Mouse (Mus musculus) neural tube, embryonic 15.5 days (tissue): ENCODE data around the gene Arl3. TPM values are rescaled to one million over a fixed set of nuclear protein-coding genes. Genes with fewer than 3 reads are reported as not detected.

ENCODE experiments used
- ATAC-seq: fragments of 200-750 bp; cut with Nextera tagmentation; 2 replicates; pipeline ENCODE4 v1.8.0; 2017; ENCODE audit warnings: mild to moderate bottlenecking, moderate TSS enrichment, moderate library complexity; ENCODE audit not compliant: low FRiP score
- H3K27ac ChIP-seq: fragments of 300-500 bp; sonication (generic); replicated peaks from 2 replicates; pipeline ENCODE4 v1.5.1; 2015; ENCODE audit warnings: mild to moderate bottlenecking, inconsistent platforms
- H3K27me3 ChIP-seq: fragments of 300-500 bp; sonication (generic); replicated peaks from 2 replicates; pipeline ENCODE4 v1.6.1; 2015; ENCODE audit warnings: inconsistent platforms
- H3K36me3 ChIP-seq: fragments of 300-500 bp; sonication (generic); 2 replicates; pipeline ENCODE4 v1.6.1; 2015; ENCODE audit warnings: inconsistent platforms
- H3K4me1 ChIP-seq: fragments of 300-500 bp; sonication (generic); 2 replicates; pipeline ENCODE4 v1.6.1; 2015; ENCODE audit warnings: inconsistent platforms
- H3K4me2 ChIP-seq: fragments of 300-500 bp; sonication (generic); 2 replicates; pipeline ENCODE4 v1.6.1; 2015; ENCODE audit warnings: inconsistent platforms, mild to moderate bottlenecking, moderate library complexity
- H3K4me3 ChIP-seq: fragments of 300-500 bp; sonication (generic); replicated peaks from 2 replicates; pipeline ENCODE4 v1.5.1; 2015; ENCODE audit warnings: mild to moderate bottlenecking, inconsistent platforms
- H3K9ac ChIP-seq: fragments of 300-500 bp; sonication (generic); replicated peaks from 2 replicates; pipeline ENCODE4 v1.6.1; 2015; ENCODE audit warnings: mild to moderate bottlenecking, inconsistent platforms
- H3K9me3 ChIP-seq: fragments of 300-500 bp; sonication (generic); replicated peaks from 2 replicates; pipeline ENCODE4 v1.6.1; 2016; ENCODE audit warnings: inconsistent platforms
- WGBS: fragments of 180-500 bp; shearing (Covaris S2); methylation state at CpG from one replicate; pipeline ENCODE4 v1.1.7; 2015; ENCODE audit warnings: mixed read lengths; 5-methylcytosine and 5-hydroxymethylcytosine counted together
- polyA plus RNA-seq: library from polyadenylated mRNA; unstranded; fragments of >200 nt; fragmentation: Nextera tagmentation; extraction: Ambion mirVana; gene quantifications from 2 replicates; pipeline ENCODE4 v1.2.1, GENCODE M21; 2015

Arl3 gene
- polyA plus RNA-seq, 1 experiment from 2014 or later = 208 TPM

DNA sequence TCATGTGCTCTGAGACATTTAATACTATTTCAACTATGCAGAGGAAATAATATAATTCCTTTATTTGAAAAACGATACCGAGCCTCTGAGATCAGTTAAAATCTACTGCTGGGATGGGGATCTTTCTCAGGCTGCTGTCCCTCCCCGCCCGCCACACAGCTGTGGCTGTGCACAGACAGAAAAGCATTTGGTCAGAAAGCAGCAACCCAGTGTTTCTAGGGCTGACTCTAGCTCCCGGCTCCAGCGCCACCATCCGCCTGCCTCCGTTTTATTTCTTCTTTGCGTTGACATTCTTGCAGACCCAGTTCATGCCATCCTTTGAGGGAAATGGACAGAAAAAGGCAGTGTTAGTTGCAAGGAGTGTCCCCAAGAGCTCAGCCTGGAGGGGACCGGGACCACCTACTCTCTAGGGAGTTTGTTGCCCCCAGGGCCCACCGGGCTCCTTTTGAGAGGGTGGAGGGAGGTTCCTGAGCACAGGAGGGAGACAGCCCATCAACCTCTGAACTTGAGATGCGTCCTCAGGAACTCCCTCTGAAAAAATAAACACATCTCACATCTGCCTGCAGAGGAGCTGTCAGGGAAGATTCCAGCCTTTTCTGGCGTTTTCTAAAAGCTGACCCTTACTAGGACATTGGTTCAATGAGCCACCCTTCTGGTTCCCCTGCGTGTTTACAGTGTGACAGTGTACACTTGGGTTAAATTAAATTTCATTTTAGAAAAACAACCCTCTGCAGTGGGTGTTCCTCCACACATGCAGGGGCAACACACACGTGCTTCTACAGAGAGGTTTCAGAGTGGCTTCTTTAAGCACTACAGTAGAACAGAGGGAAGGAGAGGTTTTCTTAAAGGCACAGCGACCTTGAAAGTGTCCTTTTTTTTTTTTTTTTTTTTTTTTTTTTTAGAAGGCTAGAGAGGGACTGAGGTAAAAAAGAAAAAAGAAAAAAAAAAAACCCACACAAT lies 41.6 kb downstream of the Arl3 start:
- H3K9me3 ChIP-seq = no peaks in the 10 kb centered on the region
- no peak overlapping the region for H3K9ac ChIP-seq
- ATAC-seq = no peak
- H3K27ac ChIP-seq = peak overlapping the region; percentile 79
- no peaks in the 10 kb centered on the region for H3K27me3 ChIP-seq
- no peaks in the 10 kb centered on the region for H3K36me3 ChIP-seq
- WGBS = 10% methylated on average over 16 of the region's 16 CpGs
- peaks cover 78% of the 10 kb centered on the region for H3K4me1 ChIP-seq
- no peak overlapping the region for H3K4me3 ChIP-seq
- H3K4me2 ChIP-seq = peak overlapping the region; percentile 23

DNA sequence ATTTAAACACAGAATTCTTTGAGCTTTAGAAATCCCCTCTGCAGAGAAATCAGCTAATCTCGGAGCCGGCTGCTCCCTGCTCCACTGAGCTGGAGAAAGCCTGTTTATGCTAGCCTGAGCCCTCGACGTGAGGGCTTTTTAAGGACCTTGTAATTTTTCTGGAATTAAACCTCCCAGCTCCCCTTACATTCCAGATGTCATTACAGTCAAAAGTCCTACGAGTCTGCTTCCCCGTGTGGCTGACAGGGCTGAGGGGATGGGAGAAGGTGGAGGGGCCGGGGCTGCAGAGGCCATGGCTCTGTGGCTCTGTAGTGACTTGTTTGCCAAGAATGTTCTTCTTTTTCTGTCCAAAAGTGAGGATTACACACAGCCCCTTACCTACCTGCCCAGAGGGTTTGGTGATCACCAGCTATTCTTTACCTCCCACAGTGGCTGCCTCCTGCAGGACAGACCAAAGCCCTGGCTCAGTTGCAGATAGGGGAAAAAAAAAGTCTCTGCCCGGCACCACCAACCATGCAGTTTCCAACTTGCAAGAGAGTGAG lies 42.5 kb downstream of the Arl3 start:
- H3K27me3 ChIP-seq = no peaks in the 10 kb centered on the region
- H3K4me3 ChIP-seq = no peak overlapping the region
- 14% methylated on average over 8 of the region's 8 CpGs for WGBS
- H3K4me1 ChIP-seq = peaks cover 86% of the 10 kb centered on the region
- peak overlapping the region; percentile 23; the same call in 1 of the 2 replicates for H3K4me2 ChIP-seq
- H3K9ac ChIP-seq = peak overlapping the region; percentile 29; the same call in 1 of the 2 replicates
- peak overlapping the region; percentile 79 for H3K27ac ChIP-seq
- no peak for ATAC-seq
- H3K36me3 ChIP-seq = no peaks in the 10 kb centered on the region
- H3K9me3 ChIP-seq = no peaks in the 10 kb centered on the region

DNA sequence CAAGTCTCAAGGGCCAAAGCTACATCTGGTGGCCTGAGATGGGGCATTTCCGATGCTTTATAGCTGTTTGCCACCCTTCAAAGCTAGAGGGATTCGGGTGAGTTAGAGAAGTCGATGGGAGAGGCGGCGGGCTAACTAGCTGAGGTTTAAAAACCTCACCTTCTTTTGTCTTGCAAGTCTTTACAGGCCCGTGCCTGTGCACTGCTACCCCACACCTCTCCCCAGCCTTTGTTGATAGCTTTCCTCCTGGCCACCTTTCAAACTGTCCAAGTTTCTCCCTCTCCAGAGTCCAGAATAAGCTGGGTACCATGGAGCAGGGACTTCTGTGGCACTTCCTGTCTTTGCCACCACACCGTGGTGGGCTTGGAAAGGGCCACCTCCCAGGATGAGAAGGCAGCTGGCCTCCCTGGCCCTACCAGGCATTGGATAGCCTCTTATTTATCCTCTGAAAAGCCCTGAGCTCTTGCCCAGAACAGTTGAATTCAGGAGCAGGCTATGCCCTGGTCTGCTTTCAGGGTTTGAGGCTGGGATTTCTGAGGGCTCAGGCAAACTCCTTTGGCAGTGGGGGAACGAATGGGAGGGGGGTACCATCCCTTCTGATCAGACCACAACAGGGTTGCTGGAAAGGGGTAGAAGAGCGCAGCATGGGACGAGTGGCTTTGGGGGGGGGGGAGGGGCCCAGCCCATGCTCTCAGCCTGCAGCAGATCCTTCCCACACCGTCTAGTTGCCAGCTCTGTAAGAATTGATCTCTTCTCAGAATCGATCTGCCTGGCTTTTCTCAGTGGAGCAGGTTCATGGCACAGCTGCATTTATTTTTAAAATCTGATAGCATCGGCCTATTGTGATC lies 43.2 kb downstream of the Arl3 start:
- Histone ChIP-seq H3K4me2 (peak overlapping the region; percentile 49), H3K36me3 (no peaks in the 10 kb centered on the region), H3K9ac (peak overlapping the region; percentile 29; the same call in 1 of the 2 replicates), H3K4me1 (peaks cover 92% of the 10 kb centered on the region), H3K27ac (peak overlapping the region; percentile 79), H3K4me3 (no peak overlapping the region), H3K9me3 (no peaks in the 10 kb centered on the region), H3K27me3 (no peaks in the 10 kb centered on the region)
- ATAC-seq = no peak
- 8% methylated on average over 13 of the region's 13 CpGs for WGBS

DNA sequence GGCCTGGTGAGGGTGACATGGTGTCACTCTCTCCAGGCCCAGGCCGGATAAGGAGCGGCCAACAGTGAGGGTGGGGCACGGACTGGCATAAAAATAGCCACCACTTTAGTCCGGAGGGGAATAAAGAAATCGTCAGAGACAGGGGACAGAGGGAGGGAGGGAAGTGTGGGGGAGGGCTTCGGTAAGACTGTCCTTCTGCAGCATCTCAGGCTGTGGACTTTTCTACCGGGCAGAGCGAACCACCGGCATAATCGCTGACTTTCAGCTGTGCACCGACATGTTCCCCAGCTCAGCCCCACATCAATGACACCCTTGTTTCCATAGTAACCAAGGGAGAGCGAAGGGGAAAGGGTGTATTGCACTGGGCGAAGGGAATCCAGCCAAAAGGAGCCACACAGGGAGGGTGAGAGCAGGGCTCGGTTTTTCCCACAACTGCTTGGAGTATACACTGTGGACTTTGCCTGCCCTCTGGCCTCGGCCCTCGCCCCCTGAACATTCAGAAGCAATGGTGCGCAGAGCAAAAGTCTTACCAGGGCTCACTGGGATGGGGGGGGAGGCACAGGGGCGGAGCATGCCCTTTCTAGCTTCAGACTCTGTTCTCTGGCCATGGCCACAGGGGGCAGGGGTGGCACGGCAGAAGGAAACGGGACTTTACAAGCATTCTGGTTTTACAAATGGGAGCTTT lies 44.3 kb downstream of the Arl3 start:
- H3K4me1 ChIP-seq = peaks cover 96% of the 10 kb centered on the region
- WGBS = under 1% methylated on average over 20 of the region's 20 CpGs
- H3K27ac ChIP-seq = peak overlapping the region; percentile 79

DNA sequence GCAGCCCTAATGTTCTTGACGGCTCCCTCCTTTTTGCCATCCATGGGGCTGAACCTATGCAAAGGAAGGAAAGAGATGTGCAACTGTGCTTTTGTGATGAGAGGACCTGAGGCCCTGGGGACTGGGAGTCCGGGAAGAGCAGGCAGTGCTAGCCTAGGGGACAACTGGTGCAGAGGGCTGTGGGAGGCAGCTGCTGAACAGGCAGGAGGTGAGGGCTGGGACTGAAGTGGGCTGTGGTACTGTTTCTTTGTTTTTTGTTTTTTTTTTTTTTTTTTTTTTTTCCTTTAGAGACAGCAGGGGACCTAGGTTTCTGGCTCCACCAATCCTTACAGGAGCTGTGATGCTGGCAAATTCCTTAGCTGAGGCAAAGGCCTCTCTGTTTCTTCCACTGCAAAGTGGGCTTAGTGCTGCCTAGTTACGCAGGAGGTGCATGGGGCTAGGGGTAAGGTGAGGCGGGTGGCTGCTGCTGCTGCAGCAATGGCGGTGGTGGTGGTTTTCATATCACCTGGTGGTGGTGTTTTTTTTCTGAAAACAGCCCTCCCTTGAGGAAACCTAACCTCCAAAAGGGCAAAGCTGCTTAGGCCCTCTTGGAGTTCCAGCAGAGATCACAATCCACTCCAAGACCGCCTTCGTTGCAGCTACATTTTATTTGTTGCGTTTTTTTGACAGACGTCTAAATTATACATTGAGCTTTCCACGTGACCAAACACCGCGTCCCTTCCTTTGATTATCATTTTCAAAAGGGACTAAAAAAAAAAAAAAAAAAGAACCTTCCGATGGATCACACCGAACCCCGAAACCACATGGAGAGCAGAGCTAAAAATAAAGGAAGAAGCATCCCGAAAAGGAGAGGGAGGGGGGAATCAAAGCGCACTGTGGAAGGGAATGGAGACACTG lies 45.1 kb downstream of the Arl3 start:
- Histone ChIP-seq H3K9me3 (no peaks in the 10 kb centered on the region), H3K27ac (peak overlapping the region; percentile 79), H3K36me3 (no peaks in the 10 kb centered on the region), H3K4me3 (peak overlapping the region; percentile 2), H3K27me3 (no peaks in the 10 kb centered on the region), H3K9ac (0 out of 2 replicates have a peak overlapping the region, but pooled peaks have one; percentile 5), H3K4me2 (peak overlapping the region; percentile 49), H3K4me1 (peaks cover 96% of the 10 kb centered on the region)
- 14% methylated on average over 17 of the region's 17 CpGs for WGBS
- ATAC-seq = no peak

More for the DNA sequence above, 44.3 kb downstream of the Arl3 start:
- Histone ChIP-seq H3K4me3 (peak overlapping the region; percentile 2), H3K36me3 (no peaks in the 10 kb centered on the region), H3K4me2 (peak overlapping the region; percentile 49), H3K27me3 (no peaks in the 10 kb centered on the region), H3K9me3 (no peaks in the 10 kb centered on the region), H3K9ac (peak overlapping the region; percentile 5; the same call in 1 of the 2 replicates)
- ATAC-seq = peak; percentile 61

DNA sequence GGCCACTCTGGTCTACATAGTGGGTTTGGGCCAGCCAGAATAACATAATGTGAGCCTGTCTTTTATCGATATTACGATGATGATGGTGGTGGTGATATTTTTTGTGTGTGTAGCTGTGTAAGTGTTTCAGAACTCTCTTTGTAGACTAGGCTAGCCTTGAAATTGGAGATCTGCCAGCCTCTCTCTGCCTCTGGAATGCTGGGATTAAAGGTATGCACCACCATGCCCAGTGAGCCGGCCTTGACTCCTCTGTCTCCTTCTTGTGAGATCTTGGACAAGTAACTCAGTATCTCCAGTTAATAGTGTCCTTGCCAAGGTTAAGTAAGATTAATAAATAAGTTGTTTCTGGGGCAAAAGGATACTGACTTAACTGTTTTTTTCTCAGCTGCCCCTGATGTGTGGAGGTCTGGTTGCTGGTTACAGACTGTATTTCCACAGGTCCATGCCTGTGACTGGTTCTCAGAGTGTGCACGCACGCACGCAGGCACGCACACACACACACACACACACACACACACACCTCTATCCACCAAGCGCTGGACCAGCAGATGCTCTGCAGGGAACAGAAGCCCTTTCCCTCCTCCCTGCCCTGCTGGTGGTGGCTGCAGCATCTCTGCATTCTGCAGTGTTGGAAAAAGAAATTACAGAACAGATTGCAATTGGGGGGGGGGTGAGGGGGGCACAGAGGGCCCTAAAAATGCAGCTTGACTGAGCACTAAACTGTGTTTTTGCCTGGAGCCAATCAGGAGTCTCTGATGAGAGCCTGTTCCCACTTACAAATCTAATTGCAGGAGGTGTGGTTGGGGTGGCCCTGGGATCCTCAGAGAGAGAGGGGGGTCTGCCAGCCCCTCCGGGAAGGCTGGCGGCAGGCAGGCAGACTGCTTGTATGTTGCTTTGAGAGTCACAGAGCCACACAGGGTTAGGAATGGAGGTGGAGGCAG lies 47.0 kb downstream of the Arl3 start:
- peak overlapping the region; percentile 37; the same call in 1 of the 2 replicates for H3K27ac ChIP-seq
- no peak overlapping the region for H3K4me3 ChIP-seq
- H3K9ac ChIP-seq = no peak overlapping the region
- no peaks in the 10 kb centered on the region for H3K36me3 ChIP-seq
- WGBS = 41% methylated on average over 10 of the region's 10 CpGs
- H3K4me1 ChIP-seq = peaks cover 83% of the 10 kb centered on the region
- no peak overlapping the region for H3K4me2 ChIP-seq
- no peaks in the 10 kb centered on the region for H3K27me3 ChIP-seq
- no peaks in the 10 kb centered on the region for H3K9me3 ChIP-seq
- ATAC-seq = no peak

DNA sequence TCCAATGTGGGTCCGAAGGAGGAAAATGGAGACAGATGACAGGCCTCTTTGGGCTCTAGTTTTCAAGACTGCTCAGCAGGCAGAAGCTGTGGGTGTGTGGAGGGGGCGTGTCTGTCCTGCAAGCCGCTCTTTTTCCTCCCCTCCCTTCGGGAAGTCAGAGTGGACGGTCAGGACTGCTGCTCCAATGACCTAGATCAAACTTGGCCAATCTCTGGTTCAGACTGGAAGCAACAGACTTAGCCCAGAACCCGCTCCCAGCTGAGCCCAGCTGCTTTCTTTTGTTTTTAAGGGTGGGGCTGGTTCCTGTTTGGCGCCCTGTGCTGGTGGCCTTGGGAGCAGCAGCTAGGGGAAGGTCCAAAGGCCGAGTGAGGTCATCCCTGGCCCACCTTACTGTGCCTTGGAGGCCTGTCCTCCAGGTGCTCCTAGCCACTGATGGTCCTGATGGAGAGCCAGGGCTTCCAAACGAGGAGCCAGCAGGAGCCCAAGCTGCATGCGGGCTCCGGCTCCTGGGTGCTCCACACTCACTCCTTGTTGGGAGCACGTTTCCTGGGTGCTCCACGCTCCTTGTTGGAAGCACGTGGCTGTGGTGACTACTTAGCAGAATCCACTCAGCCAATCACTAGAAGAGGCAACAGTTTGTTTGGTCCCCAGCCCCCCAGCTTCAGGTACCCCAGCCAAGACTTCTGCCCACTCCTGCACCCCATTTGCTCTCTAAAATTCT lies 48.2 kb downstream of the Arl3 start:
- H3K9me3 ChIP-seq = no peaks in the 10 kb centered on the region
- H3K36me3 ChIP-seq = no peaks in the 10 kb centered on the region
- peak overlapping the region; percentile 77 for H3K27ac ChIP-seq
- peak overlapping the region; percentile 58 for H3K4me2 ChIP-seq
- ATAC-seq = no peak
- no peak overlapping the region for H3K9ac ChIP-seq
- WGBS = 31% methylated on average over 14 of the region's 14 CpGs
- H3K27me3 ChIP-seq = no peaks in the 10 kb centered on the region
- peaks cover 75% of the 10 kb centered on the region for H3K4me1 ChIP-seq
- H3K4me3 ChIP-seq = no peak overlapping the region

DNA sequence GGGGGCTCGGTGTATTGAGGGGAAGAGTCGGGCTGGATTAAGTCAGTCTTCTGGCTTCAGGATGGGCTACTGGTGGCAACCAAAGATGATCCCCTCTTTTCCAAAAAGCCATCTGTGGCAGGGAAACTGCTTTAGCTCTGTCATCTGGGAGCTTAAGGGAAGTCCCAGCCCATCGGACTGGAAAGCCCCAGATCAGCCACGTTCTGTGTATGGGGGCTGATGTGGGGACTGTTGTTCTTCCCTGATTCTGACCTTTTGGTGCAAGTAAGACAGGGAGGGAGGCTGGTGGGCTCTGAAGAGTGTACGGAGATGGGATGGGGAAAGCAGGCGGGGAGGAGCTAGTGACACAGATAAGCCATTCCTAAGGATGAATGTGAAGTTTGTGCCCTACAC lies 48.9 kb downstream of the Arl3 start:
- peak overlapping the region; percentile 58 for H3K4me2 ChIP-seq
- H3K27ac ChIP-seq = peak overlapping the region; percentile 77
- ATAC-seq = no peak
- H3K36me3 ChIP-seq = no peaks in the 10 kb centered on the region
- H3K4me3 ChIP-seq = peak overlapping the region; percentile 26
- H3K9me3 ChIP-seq = no peaks in the 10 kb centered on the region
- H3K9ac ChIP-seq = peak overlapping the region; percentile 28; the same call in 1 of the 2 replicates
- WGBS = 15% methylated on average over 6 of the region's 6 CpGs
- no peaks in the 10 kb centered on the region for H3K27me3 ChIP-seq
- peaks cover 71% of the 10 kb centered on the region for H3K4me1 ChIP-seq

DNA sequence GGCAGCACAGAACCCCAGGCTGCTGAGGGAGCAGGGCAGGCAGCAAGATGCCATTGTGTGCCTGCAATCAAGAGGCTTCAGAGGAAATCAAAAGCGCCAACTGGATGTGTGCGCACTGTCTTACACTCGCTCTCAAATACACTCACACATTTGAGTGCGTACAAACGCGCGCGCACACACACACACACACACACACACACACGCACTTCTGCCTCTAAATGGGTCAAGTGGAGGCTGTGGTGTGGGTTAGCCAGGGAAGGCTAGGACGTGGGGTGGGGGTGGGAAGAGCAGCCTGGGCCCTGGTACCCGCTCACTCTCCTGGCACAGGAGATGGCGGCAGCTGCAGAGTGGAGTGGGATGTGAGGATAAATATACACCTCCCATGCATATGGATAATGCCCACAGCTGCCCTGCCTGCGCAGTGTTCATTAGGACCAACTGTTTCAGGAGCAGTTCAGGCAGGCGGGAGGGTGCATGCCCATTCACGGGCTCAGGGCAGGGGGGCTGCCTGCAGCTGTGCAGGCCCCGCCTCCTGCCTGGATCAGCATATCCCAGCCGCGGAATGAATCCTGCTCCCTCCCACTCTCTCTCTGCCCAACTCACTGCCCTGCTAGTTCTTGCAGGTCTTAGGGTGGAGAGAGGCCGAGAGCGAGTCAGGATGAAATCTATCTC lies 49.4 kb downstream of the Arl3 start:
- H3K4me3 ChIP-seq = peak overlapping the region; percentile 26
- H3K4me1 ChIP-seq = peaks cover 71% of the 10 kb centered on the region
- H3K27me3 ChIP-seq = no peaks in the 10 kb centered on the region
- ATAC-seq = peak; percentile 80
- no peaks in the 10 kb centered on the region for H3K9me3 ChIP-seq
- peak overlapping the region; percentile 77 for H3K27ac ChIP-seq
- WGBS = 8% methylated on average over 20 of the region's 20 CpGs
- H3K36me3 ChIP-seq = no peaks in the 10 kb centered on the region
- H3K9ac ChIP-seq = peak overlapping the region; percentile 28; the same call in 1 of the 2 replicates
- peak overlapping the region; percentile 58 for H3K4me2 ChIP-seq
